Mouse (Mus musculus) heart, adult 9 months (tissue): ENCODE data around the gene Rnf183.

Experiments used
- DNase-seq, 2 experiments: peaks; one replicate each; pipeline ENCODE4 v3.0.0; 2022; ENCODE audit warnings: low spot score in 2 of 2

The Rnf183 gene

DNA sequence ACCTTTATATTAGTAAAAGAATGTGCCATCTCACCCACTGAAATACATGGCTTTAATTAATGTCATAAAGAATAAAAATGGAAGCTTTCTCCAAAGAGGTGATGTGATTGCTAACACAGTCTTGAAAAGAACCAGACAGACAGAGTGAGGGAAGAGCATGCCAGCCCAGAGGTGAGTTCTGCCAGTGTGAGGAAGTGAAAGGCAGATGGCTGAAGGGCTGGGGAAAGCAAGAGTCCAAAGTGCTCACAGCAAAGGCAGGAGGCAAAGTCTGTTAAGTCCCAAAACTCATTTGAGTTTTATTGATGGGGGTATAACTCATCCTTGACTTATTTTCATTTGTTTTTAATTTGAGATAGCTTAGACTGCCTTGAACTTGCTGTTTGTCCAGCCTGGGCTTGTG, 4.4 kb downstream of the Rnf183 start:
- DNase-seq = no peak

DNA sequence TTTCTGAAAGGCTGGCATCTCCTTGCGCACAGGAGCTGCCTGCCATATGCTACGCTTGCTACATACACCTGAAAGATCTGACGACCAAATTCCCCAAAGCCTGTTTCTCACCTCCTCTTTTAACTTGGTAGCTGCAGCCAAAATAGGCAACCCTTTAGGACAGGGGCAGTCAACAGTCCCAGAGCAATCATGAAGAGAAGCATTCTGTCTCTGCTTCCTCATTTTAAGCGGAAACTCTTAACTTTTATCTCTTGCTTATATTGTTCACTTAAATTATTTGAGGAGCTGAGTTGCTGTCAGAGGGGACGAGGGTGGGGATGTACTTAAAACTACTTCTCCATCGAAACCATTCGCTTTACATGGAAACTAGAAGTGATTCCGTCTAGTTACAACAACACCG, 5.4 kb downstream of the Rnf183 start:
- no peak for DNase-seq

DNA sequence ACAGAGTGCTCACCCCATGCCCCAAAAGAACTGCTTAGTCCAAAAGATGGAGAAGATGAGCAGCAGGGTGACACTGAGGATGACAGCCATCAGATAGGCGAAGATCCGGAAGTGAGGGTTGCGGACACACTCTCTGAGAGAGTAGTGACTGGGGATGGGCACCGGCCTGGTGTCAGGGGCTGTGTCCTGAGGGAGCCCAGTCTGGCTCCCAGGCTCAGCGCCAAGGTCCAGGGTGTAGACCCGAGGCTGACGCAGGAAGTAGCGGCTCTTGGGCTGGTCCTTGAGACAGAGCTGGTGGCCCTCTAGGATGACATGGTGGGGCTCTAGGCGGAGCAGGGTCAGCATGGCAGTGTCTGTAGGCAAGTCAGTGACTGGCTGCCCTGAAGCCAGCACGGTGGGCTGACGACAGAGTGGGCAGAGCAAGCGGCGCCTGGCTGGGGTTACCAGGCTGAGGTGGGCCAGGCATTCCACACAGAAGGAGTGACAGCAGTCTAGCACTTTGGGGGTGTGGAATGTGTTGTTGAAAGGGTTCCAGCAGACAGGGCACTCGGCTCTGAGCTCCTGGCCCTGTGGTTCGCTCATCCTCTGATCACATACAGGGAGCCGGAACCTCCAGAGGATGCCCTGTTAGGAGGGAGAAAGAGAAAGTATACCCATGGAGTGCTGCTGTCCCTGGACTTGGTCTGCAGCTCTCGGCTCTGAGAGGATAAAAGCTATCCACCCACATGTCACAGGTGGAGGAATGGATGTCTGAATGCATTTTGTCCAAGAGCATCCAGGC, 6.9 kb downstream of the Rnf183 start:
- no peak for DNase-seq

DNA sequence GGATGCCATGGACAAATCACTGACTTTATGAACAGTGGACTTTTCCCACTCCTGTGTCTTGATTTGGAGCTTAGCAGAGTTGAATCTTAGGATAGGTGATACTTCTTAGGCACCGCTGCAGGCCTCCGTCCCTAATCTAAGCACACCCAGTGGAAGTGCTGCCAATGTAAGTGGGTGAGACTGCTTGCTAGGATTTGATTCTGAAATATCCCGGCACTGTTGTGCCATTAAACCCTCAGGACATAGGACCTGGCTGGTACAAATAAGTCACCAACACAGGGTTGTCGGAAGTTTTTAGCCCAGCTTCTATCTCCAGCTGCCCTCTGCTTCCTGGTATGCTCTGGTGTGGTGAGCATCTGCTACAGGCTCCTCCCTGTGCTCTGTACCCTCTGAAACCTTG, 9.2 kb downstream of the Rnf183 start:
- no peak for DNase-seq

DNA sequence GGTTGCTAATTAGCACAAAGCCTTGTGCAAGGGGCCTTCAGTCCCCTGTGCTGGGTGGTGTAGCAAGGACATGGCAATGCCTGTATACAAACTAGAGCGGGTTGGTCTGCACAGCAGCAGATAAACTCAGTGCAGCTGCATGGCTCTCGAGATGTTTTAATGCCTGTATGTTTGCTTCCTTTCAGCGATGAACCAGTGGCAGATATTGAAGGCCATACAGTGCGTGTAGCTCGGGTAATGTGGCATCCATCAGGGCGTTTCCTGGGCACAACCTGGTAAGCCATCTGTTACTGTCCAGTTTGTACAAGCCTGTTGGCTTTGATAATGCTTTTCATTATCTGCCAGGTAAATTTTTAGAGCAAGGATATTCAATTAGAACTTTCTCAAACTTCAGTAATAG, 16.0 kb downstream of the Rnf183 start:
- DNase-seq = no peak

DNA sequence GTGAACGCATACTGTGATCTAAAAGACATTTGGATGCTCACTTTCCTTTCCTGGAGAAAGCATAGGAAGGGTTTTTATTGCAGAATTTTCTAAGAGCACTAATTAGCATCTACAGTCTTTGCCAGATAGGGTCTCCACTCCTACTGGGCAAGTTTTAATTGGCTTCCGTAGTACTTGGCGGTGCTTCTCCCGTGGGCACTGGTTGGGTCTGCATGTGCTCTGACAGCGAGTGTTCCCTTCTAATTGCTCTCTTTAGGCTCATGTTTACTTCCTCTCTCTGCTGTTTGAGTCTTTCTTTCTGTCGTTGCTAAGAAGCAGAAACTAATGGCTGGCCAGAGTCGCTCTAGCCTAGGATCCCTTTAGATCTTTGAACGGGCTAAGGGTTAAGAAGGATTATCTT, 16.6 kb downstream of the Rnf183 start:
- DNase-seq = no peak

DNA sequence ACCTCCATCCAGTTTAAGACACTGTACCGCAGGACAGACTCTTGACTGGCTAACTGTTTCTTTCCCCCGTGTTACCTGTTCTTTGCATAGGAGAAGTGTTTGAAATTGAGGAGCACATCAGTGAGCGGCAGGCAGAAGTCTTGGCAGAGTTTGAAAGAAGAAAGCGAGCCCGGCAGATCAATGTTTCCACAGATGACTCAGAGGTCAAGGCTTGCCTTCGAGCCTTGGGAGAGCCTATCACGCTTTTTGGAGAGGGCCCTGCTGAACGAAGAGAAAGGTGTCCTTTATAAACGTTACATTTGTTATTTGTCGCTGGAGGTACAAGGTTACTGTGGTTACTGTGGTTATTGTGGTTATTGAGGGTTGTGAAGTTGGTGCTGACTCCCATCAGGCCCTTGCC, 23.4 kb downstream of the Rnf183 start:
- no peak for DNase-seq

DNA sequence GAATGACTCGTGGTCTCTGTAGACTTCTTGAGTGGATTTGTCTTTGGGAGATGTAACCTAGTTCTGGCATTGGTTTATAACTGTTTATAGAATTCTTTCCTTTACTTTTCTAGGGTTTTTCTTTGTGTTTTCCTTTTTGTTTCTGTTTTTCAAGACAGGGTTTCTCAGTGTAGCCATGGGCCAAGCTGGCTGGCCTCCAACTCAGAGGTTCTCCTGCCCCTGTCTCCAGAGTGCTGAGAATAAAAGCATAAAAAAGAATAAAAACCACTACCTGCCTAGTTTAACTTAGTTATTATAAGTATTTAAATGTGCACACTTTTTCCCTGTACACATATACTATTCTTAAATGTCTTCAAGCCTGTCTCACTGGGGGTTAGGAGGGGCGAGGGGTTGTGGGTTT, 24.7 kb downstream of the Rnf183 start:
- no peak for DNase-seq

DNA sequence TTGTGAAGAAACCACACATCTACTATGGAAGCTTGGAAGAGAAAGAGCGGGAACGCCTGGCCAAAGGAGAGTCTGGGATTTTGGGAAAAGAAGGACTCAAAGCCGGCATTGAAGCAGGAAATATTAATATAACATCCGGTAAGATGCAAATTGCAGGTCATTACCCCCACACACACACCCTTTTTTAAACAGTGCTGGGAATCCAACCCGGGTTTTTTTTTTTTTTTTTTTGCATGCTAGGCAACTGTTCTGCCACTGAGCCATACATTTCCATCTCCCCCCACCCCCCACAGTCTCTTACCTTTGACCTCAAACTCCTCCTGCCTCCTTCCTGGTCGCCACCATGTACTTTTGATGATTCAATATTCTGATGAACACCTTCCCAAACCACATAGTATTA, 25.4 kb downstream of the Rnf183 start:
- DNase-seq = no peak

DNA sequence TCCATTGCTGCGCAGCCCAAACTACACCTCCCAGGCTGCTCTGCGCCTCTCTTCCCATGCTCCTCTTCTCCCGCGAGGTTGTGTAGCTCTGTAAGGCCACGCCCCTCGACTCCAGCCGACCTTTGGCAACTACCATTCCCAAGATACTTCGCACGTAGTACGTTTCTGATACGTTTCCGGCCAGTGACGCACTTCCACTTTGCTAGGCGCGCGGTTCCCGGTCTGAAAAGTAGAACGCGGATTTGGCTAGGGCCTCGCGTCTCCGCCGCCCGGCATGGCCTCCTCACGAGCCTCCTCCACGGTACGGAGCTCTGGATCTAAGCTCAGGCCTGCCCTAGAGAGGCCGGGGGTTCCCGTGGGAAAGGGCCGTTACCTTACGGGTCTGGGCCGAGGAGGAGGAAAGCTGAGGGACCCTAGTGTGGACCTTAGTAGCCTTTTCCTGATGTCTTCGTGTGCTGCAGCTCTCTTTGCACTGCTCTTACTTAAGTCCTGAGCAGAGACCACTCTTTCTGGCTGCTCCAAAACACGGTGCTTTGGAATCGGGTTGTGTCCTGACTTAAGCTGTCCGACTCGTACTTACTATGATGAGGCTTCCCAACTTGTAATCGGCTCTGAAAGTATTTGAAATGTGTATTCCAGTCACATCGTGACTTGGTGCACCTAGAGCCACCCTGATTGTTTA, 26.3 kb downstream of the Rnf183 start, which contains the start of the genes Cdc26 and Prpf4:
TSS of gene Cdc26 (minus strand) at position 42 of the 682 bp plus-strand sequence.
TSS of gene Prpf4 (plus strand) at position 197 of the 682 bp plus-strand sequence.
- peak; percentile 97 to 99 for DNase-seq

DNA sequence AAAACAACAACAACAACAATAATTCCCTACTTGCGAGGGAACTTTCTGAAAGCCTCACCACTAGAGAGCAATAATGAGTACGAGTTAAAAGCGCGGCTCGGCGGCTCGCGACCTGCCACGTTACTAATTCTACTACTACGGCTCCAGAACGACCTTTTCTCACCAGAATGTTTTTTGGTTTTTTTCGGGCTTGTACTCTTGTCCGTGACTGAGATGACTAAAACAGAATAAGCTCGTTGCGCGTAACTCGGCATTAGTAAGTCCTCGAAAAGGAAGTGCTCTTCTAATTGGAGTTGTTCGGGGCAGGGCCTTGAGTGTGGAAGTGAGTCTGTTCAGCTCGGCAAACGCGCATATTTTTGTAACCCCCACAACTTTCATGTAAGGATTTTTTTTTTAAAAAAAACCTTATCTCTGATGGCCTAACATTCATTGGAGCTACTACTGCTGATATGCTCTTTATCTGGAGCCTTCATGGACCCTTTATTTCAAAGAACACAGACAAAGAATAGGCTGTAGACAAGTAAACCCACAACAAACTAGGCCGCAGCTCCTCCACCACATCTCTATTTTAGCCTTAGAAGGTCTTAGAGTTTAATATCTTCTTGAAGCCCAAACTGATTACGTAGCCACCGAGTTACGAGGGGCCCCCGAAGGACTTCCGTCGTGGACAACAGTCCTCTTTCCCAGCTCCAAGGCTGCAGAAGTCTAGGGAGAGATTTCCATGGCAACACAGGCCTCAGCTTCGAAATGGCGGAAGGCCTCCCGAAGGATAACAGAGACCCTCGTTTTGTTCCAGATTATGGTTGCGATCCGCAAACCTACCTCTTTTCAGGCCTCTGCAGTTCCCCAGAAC, 27.1 kb downstream of the Rnf183 start:
- peak; percentile 31 to 66 for DNase-seq

DNA sequence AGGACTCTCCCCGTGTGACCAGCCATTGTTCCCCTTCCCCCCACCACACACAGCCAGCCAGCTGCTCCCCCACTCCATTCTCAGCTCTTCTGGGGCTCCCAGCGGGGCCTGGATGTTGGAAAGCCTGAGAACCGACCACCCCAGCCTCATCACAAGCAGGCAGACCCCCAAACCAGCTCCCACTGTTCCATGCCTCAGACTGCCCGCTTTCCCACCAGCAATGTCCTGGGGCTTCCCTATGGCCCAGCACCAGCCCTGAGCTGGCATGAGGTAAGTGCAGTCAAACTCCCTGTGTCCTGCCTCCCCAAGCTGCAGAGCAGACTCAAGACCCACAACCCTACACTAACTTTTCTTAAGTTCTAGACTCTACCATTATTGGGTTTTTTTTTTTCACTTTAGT, 28.9 kb downstream of the Rnf183 start:
- no peak for DNase-seq

DNA sequence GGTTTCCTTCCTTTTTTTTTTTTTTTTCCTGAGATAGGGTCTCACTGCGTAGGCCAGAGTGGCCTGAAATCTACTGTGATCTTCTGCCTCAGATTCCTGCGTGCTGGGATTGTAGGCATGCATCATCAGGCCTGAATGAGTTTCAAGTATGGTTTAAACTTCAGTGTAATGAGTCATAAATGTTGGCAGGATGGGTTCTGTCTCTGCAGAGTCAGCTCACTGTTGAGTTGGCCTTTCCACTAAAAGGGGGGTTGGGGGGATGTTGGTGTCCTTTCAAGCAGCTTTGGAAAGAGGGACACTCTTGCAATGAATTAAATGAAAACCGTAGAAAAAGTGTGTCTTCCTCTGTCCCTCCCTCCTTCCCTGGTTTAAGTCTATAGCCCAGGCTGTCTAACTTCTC, 36.1 kb downstream of the Rnf183 start:
- DNase-seq = peak; percentile 9 to 33

DNA sequence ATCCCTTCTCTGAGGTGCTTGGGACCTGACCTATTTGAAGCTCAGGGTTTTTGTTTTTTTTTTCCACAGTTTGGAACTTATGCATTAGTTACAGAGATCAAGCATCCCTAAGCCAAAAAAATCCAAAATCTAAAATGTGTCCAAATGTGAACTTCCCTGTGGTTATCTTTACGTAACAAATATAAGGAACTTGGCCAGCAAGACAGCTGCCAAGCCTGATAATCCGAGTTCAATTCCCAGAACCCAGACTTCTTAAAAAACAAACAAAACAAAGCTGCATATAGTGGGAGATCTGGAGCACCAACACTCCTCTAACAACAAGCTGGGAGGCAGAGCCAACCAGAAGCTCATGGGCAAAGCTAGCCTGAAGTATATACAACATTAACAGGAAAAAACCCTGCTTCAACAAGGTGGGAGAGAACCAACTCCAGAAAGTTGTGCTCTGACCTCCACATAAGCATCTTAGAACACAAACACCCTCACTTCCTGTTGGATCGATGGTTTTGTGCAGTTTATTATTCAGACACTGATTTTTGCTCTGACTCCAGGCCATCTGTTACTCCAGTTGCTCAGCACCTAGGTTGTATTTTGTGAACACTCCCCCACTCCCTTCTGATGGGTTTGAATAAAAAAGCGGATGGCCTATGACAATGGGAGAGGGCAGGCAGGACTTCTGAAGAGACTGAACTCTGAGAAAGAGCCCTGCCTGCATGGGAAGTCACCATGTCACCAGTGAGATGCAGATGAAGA, 37.3 kb downstream of the Rnf183 start:
- DNase-seq = no peak

DNA sequence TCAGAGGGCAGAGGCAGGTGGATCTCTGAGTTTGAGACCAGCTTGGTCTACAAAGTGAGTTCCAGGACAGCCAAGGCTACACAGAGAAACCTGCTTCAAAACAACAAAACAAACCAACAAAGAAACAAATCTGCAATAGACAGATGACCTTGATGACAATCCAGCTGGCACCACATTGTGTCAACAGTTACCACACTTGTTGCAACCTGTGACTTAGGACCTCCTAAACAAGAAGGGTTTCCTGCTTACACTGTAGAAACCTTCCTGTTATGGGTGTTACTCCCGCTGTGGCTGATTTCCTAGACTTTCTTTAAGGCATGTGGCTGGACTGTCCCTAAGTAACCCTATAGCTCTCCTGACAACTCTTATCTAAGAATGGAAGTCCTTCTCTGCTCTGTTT, 39.2 kb downstream of the Rnf183 start:
- DNase-seq = no peak

DNA sequence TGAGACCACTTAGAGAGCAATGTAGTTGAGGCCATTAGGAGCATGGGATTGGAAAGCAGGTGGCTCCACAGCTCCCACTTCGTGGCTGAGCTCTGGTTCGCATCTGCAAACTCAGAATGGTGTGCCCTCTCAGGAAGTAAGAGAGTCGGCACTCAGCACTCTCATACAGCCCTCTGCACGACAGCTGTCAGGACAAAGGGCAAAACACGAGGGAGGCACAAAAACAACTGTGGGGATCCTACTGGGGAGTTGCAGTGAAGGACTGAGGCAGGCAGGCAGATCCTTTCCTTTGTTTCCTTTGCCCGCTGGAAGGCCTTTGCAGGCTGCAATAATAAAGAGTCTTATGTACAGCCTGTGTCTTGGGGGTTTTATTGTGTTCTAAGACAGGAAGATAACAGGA, 41.6 kb downstream of the Rnf183 start:
- DNase-seq = no peak

DNA sequence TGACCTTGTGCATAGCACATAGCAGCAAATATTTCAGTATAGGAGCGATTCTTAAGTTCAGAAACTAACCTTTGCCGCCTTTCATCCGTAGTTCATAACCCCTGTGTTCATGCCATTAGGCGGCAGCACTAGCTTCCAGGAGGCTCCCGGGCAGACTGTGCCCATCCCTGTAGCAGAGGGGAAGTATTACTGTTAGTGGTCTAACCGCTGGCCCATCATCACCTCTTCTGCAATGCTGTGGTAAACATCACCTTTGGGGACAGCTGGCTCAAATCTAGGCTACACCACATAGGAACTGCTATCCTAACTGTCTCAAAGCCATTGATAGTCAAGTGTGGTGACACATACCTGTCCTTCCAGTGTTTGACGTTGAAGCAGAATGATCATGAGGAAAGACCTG, 43.2 kb downstream of the Rnf183 start:
- no peak for DNase-seq

DNA sequence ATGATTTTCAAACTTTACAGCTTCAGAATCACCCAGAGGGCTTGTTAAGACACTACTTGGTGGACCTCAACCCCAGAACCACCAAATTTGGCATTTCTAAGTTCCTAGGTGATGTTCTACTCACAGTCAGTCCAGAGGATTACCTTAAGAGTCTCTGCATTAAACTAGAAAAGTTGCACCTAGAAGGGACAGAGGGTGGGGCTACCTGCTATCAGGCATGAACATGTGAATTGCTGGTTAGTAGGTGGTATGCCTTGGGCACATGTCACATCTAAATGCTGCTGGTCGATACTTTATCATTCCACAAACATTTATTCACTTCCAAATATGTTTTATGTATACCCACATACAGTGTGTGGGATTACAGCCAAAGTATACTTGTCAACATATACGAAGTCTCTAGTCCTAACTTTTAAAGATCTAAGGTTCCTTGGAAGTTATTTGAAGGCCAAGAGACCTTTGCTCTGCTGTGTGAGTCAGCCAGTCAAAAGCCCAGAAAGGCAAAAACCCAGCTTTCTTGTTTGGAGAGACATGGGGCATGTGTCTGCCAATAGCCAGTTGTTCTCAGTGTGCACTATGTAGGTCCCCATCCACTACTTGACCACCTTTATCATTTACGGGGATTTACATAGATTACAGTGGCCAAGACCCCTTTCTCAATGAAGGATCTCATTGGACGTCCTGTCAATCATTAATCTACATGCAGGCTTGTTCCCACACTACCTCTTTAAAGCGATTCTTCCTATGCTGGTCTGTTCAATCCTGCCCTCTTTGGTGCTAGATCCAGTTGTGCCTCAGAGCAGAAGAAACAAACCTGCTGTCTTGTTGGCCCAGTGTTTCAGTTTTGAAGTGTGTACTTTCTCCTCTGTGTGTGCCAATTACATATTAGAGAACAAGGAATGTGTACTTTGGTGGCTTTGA, 45.2 kb downstream of the Rnf183 start:
- DNase-seq = no peak

DNA sequence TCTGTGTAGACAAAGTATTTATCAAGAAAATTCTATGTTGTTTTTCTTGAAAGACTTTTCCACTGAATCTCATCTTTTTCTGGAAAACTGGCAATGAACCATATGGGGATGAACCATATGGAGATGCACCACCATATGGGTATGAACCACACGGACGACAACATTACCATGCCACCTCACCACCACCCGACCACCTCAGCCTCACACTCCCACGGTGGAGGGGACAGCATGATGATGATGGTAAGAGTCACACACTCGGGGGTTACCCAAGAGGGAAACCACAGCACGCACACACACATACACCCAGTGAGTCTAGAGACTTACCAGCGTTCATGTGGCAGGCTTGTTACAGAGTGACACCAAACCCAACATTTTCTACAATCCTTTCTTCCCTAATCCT, 49.6 kb downstream of the Rnf183 start:
- no peak for DNase-seq

DNA sequence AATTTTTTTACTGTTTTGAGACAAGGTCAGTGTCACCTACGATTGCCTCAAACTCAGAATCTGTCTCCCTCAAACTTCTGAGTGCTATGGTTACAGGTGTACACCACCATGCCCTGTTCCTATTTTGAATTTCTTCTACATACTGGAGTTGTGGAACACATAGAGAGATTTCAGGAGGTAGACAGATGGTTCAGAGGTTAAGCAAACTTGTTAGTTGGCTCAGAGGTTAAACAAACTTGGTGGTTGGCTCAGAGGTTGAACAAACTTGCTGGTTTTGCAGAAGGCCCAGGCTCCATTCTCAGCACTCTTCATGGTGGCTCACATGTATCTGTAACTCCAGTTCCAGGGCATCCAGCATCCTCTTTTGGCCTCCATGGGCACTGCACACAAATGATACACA, 50.9 kb downstream of the Rnf183 start:
- DNase-seq = no peak

DNA sequence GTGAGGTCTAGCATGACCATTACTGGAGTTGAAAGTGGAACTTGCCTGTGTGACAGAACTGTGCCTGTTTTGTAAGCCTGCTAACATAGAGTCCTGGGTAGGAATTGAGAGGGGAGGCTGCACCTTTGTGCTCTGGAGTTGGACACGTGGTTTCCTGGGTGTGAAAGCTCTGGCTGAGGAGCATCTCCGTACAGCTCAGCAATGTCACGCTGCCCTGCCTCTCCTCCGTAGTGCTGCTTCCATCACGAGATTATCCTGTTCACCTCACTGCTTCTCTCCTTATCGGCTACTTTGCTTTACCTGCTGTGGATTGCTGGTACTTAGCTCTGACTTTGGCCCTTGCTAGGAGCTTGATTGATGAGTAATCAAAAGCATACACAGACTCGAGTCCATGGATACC, 51.3 kb downstream of the Rnf183 start:
- DNase-seq = no peak
